Mouse (Mus musculus) hindbrain, embryonic 16.5 days (tissue): ENCODE results near the gene Rasgef1b. TPM values are rescaled to one million over a fixed set of nuclear protein-coding genes. Genes with fewer than 3 reads are reported as not detected.

Source experiments
- ATAC-seq: fragments of 200-750 bp; cut with Nextera tagmentation; 2 replicates; pipeline ENCODE4 v1.8.0; 2017; ENCODE audit warnings: moderate TSS enrichment, moderate library complexity
- H3K27ac ChIP-seq: fragments of 300-500 bp; sonication (generic); 2 replicates; pipeline ENCODE4 v1.5.1; 2014; ENCODE audit warnings: low read depth, mild to moderate bottlenecking, control low read depth, low read length, moderate library complexity
- H3K27me3 ChIP-seq: fragments of 300-500 bp; sonication (generic); replicated peaks from 2 replicates; pipeline ENCODE4 v1.6.1; 2014; ENCODE audit warnings: low read length; ENCODE audit not compliant: control insufficient read depth, insufficient read depth
- H3K36me3 ChIP-seq: fragments of 300-500 bp; sonication (generic); 2 replicates; pipeline ENCODE4 v1.6.1; 2014; ENCODE audit warnings: mild to moderate bottlenecking, low read length, moderate library complexity, mixed read lengths; ENCODE audit not compliant: control insufficient read depth, insufficient read depth
- H3K4me1 ChIP-seq: fragments of 300-500 bp; sonication (generic); 2 replicates; pipeline ENCODE4 v1.6.1; 2014; ENCODE audit warnings: low read depth, low read length; ENCODE audit not compliant: control insufficient read depth, insufficient read depth
- H3K4me2 ChIP-seq: fragments of 300-500 bp; sonication (generic); 2 replicates; pipeline ENCODE4 v1.6.1; 2014; ENCODE audit warnings: mild to moderate bottlenecking, low read length, control low read depth, moderate library complexity
- H3K4me3 ChIP-seq: fragments of 300-500 bp; sonication (generic); 2 replicates; pipeline ENCODE4 v1.5.1; 2014; ENCODE audit warnings: mild to moderate bottlenecking, low read length, control low read depth, moderate library complexity
- H3K9ac ChIP-seq: fragments of 300-500 bp; sonication (generic); 2 replicates; pipeline ENCODE4 v1.6.1; 2014; ENCODE audit warnings: low read depth, mild to moderate bottlenecking, control low read depth, low read length, moderate library complexity
- H3K9me3 ChIP-seq: fragments of 300-500 bp; sonication (generic); 2 replicates; pipeline ENCODE4 v1.6.1; 2014; ENCODE audit warnings: mild to moderate bottlenecking, low read length, moderate library complexity; ENCODE audit not compliant: control insufficient read depth
- WGBS: fragments of 180-500 bp; shearing (Covaris S2); extraction: QIAGEN DNeasy Blood & Tissue Kit; methylation state at CpG from one replicate; pipeline ENCODE4 v1.1.7; 2014; 5-methylcytosine and 5-hydroxymethylcytosine counted together
- polyA plus RNA-seq: library from polyadenylated mRNA; unstranded; fragments of >200 nt; fragmentation: Nextera tagmentation; extraction: Ambion mirVana; gene quantifications from 2 replicates; pipeline ENCODE4 v1.2.1, GENCODE M21; 2015

Gene Rasgef1b
- polyA plus RNA-seq, 1 experiment from 2014 or later = 43.5 TPM

DNA sequence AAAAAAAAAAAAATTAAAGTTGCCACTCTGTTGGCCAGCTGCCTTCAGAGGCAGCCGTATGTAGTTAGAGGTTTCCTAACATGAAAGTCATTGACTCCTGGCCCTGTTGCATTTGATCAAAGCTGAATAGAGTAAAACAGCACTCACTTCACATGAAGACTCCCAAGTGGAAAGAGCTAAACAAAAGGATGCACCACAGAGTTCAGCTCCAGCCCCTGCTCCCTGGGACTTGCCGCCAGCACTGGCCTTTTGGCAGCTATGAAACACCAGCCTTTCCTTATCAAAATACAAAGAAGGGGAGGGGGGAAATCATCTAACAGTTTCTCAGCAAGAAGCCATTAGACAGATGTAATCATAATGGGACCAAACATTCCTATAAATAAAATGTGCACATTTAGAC, 8.3 kb downstream of the Rasgef1b start:
- whole genome bisulfite sequencing = 35% methylated on average over 2 of the region's 2 CpGs
- Histone ChIP-seq H3K27ac (no peak overlapping the region), H3K9me3 (no peaks in the 10 kb centered on the region), H3K4me3 (no peak overlapping the region), H3K36me3 (no peaks in the 10 kb centered on the region), H3K4me2 (no peak overlapping the region), H3K9ac (no peak overlapping the region), H3K27me3 (no peaks in the 10 kb centered on the region), H3K4me1 (peaks cover 2% of the 10 kb centered on the region; the same call in 1 of the 2 replicates)
- no peak for ATAC-seq

DNA sequence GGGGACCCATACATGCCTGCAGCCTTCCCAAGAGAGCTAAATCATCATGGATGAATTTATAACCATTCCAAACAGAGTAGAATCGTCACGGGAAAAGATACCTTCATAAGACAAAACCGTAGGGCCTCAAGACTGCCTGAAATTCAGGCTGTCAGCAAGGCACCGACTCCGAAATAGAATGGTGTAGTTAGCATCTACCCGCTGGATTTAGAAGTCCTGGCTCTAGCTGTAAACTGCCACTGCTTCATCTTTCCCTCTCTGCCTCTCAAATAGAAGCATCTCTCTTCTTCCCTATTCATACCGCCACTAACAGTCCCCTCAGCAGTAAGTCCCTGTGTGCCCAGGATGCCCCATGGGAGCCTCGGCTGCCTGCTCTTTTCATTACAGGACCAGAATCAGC, 10.9 kb downstream of the Rasgef1b start:
- 64% methylated on average over 8 of the region's 8 CpGs for WGBS

GRCm38 (mm10) chr5:99715281-99715744, 13.6 kb downstream of the Rasgef1b start:
- peak; percentile 68 for ATAC-seq
- 40% methylated on average over 5 of the region's 5 CpGs for WGBS
- H3K9ac ChIP-seq = no peak overlapping the region
- no peaks in the 10 kb centered on the region for H3K9me3 ChIP-seq
- H3K4me3 ChIP-seq = no peak overlapping the region
- no peaks in the 10 kb centered on the region for H3K36me3 ChIP-seq
- no peaks in the 10 kb centered on the region for H3K27me3 ChIP-seq
- H3K4me2 ChIP-seq = no peak overlapping the region
- H3K27ac ChIP-seq = no peak overlapping the region
- H3K4me1 ChIP-seq = peaks cover 4% of the 10 kb centered on the region

More for the DNA sequence above, 10.9 kb downstream of the Rasgef1b start:
- Histone ChIP-seq H3K4me1 (peaks cover 4% of the 10 kb centered on the region), H3K4me3 (no peak overlapping the region), H3K9ac (no peak overlapping the region), H3K27ac (no peak overlapping the region), H3K4me2 (no peak overlapping the region), H3K27me3 (no peaks in the 10 kb centered on the region), H3K36me3 (no peaks in the 10 kb centered on the region), H3K9me3 (no peaks in the 10 kb centered on the region)
- ATAC-seq = no peak

DNA sequence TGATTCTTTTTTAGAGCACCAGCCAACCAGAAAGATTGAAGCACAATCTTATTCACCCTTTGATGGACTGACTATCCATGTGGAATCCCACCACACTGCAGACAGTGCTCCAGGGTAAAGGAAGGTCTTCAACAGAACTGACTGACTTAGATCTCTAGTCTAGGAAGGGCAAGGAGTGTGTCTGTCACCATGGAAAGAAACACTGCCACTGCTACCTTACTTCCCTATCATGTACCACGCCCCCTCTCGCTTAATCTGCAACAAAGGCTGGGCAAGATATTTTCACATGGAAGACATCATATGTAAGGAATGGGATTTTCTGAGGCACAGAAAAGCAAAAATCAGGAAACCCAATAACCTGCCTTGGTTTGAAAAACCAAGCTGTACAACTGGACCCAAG, 16.9 kb downstream of the Rasgef1b start:
- WGBS = 92% methylated on average over 2 of the region's 2 CpGs
- Histone ChIP-seq H3K4me1 (peaks cover 4% of the 10 kb centered on the region), H3K9ac (no peak overlapping the region), H3K9me3 (no peaks in the 10 kb centered on the region), H3K27ac (no peak overlapping the region), H3K4me2 (no peak overlapping the region), H3K27me3 (no peaks in the 10 kb centered on the region), H3K4me3 (no peak overlapping the region), H3K36me3 (no peaks in the 10 kb centered on the region)
- no peak for ATAC-seq

- no peak for ATAC-seq
- Histone ChIP-seq H3K27ac (no peak overlapping the region), H3K9ac (no peak overlapping the region), H3K9me3 (no peaks in the 10 kb centered on the region), H3K4me1 (no peaks in the 10 kb centered on the region), H3K36me3 (no peaks in the 10 kb centered on the region), H3K27me3 (no peaks in the 10 kb centered on the region), H3K4me3 (no peak overlapping the region), H3K4me2 (no peak overlapping the region)
- WGBS = 39% methylated on average over 6 of the region's 6 CpGs
These were observed 20.2 kb downstream of the Rasgef1b start for GRCm38 (mm10) chr5:99708706-99709105.

- Histone ChIP-seq H3K9ac (no peak overlapping the region), H3K27ac (no peak overlapping the region), H3K27me3 (no peaks in the 10 kb centered on the region), H3K4me1 (no peaks in the 10 kb centered on the region), H3K36me3 (no peaks in the 10 kb centered on the region), H3K4me2 (no peak overlapping the region), H3K9me3 (no peaks in the 10 kb centered on the region), H3K4me3 (no peak overlapping the region)
- 40% methylated on average over 6 of the region's 6 CpGs for WGBS
- ATAC-seq = no peak
These were observed 21.6 kb downstream of the Rasgef1b start for GRCm38 (mm10) chr5:99707261-99707660.

DNA sequence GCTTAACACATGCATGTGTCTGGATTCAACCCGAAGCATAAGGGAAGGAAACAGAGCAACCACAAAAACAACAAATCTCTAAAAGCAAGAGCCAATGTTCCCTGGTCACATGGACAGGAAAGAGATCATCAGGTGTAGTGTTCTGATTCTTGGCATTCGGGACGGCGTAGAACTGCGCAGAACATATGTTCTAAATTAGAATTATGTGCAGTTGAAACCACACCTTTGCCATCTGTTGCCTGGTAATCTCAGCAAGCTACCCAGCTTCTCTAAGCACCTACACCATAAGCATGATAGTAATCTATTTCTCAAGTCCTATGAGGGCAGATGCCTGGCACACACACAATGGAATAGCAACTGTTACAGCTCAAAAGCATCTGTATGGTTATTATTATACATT, 27.1 kb downstream of the Rasgef1b start:
- no peaks in the 10 kb centered on the region for H3K27me3 ChIP-seq
- no peak overlapping the region for H3K4me3 ChIP-seq
- H3K4me2 ChIP-seq = no peak overlapping the region
- no peak overlapping the region for H3K27ac ChIP-seq
- ATAC-seq = no peak
- H3K9me3 ChIP-seq = no peaks in the 10 kb centered on the region
- WGBS = 90% methylated on average over 5 of the region's 5 CpGs
- H3K4me1 ChIP-seq = no peaks in the 10 kb centered on the region
- H3K36me3 ChIP-seq = no peaks in the 10 kb centered on the region
- H3K9ac ChIP-seq = no peak overlapping the region

DNA sequence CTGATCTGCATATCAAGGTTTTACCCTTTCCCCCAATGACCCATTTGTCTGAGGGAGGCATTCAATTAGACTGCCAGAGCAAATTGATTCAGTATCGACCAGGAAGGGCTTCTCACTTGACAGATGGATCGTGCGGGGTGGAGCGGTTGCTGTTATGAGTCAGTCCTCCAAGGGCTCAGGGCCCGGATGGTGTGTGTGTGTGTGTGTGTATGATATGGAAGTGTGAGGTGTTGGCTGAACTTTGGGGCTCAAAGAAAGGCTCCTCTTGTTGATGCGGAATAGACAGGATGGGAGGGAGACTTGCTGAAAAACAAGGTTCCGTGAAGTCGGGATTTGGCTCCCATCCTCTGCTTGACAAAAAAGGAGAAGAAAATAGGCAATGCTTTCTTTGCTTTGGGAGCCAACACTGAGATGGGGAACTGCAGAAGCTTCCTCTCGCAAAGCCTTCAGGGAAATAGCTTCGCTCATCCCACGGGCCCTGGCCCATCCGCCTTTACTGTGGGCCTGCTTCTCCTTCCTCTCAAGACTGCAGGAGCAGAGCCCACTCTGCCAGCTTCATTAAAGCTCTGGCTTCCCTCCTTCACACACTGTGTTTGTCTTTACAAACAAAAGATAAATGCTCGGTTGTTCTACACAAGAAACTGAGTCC, 34.0 kb downstream of the Rasgef1b start:
- Histone ChIP-seq H3K9me3 (no peaks in the 10 kb centered on the region), H3K4me2 (no peak overlapping the region), H3K4me1 (no peaks in the 10 kb centered on the region), H3K4me3 (no peak overlapping the region), H3K27ac (no peak overlapping the region), H3K9ac (no peak overlapping the region), H3K36me3 (no peaks in the 10 kb centered on the region), H3K27me3 (no peaks in the 10 kb centered on the region)
- ATAC-seq = no peak
- WGBS = 72% methylated on average over 13 of the region's 13 CpGs

GRCm38 (mm10) chr5:99689909-99690308, 39.0 kb downstream of the Rasgef1b start:
- no peaks in the 10 kb centered on the region for H3K4me1 ChIP-seq
- no peak overlapping the region for H3K4me2 ChIP-seq
- no peak overlapping the region for H3K4me3 ChIP-seq
- H3K9ac ChIP-seq = no peak overlapping the region
- no peaks in the 10 kb centered on the region for H3K36me3 ChIP-seq
- no peak for ATAC-seq
- 74% methylated on average over 7 of the region's 7 CpGs for WGBS
- H3K27ac ChIP-seq = no peak overlapping the region
- H3K27me3 ChIP-seq = no peaks in the 10 kb centered on the region
- H3K9me3 ChIP-seq = no peaks in the 10 kb centered on the region
